Mouse (Mus musculus) heart, adult 2 months (tissue): ENCODE measurements around the gene Ift81.

Experiments
- CTCF ChIP-seq: fragments of 200-600 bp; IDR thresholded peaks from 2 replicates; pipeline ENCODE4 v1.8.1; 2022; ENCODE audit warnings: antibody characterized with exemption, mild to moderate bottlenecking, moderate library complexity
- EP300 ChIP-seq: fragments of 200-500 bp; IDR thresholded peaks from 2 replicates; pipeline ENCODE4 v1.6.1; 2011; ENCODE audit warnings: low read depth, low read length, control low read depth; ENCODE audit not compliant: insufficient read depth
- POLR2A ChIP-seq: fragments of 200-500 bp; IDR thresholded peaks from 2 replicates; pipeline ENCODE4 v1.6.1; 2011; ENCODE audit warnings: mild to moderate bottlenecking, low read depth, low read length, control low read depth; ENCODE audit not compliant: insufficient read depth

DNA sequence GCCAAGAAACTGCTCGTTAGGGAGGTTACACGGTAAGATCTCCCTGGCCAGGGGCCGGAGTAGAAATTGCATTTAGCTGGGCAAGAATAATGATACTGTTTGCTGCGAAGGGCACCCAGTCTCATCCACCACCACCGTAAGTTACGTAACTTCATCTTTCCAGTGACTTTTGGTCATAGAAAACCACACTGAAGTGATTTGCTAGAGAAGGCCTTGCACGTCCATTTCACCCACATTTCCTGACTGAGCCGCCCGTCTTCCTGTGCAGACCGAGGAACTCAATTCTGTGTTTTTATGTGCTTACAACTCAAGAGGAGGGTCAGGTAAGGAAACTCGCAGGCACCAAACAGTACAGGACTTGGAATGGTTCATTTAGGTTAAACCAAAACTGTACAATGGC, 76.2 kb downstream of the Ift81 start:
- TF ChIP-seq CTCF (no peak), POLR2A (no peak), EP300 (no peak)
